Mouse (Mus musculus) E14TG2a.4 (cell line): ENCODE results near the gene Etfb.
"Not testable (repeated sequence)": the region's sequence is repeated elsewhere in the genome, so short reads cannot be mapped to it uniquely, and the experiment has no call there.

Experiments
- CTCF ChIP-seq: conservative IDR thresholded peaks from 2 replicates; pipeline ENCODE4 v1.5.1; 2014; ENCODE audit warnings: low read length
- NANOG ChIP-seq: IDR thresholded peaks from 2 replicates; pipeline ENCODE4 v1.6.1; 2014; ENCODE audit warnings: borderline replicate concordance, low read length, mixed read lengths
- POU5F1 ChIP-seq: IDR thresholded peaks from 2 replicates; pipeline ENCODE4 v1.6.1; 2014; ENCODE audit warnings: low read length, borderline replicate concordance

DNA sequence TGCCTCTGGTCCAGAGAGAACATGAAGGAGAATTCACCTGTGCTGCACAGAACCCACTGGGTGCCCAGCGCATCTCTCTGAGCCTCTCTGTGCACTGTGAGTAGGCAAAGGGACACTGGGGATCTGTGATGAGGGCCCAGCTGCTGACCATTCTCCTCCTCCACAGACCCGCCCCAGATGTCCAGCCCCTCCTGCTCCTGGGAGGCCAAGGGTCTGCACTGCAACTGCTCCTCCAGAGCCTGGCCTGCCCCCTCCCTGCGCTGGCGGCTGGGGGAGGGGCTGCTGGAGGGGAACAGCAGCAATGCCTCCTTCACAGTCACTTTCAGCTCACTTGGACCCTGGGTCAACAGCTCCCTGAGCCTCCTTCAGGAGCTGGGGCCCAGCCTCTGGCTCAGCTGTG lies 32.2 kb upstream of the Etfb start:
- TF ChIP-seq CTCF, POU5F1, NANOG: not testable (repeated sequence)
